Mouse (Mus musculus) cortical plate, adult 2 months (tissue): ENCODE results near the gene Gpa33. TPM values are rescaled to one million over a fixed set of nuclear protein-coding genes. Genes with fewer than 3 reads are reported as not detected.

Experiments used
- H3K27ac ChIP-seq: fragments of 200-500 bp; 2 replicates; pipeline ENCODE4 v1.5.1; 2012; ENCODE audit warnings: low read length, control low read depth, inconsistent platforms; ENCODE audit not compliant: insufficient read depth
- H3K4me1 ChIP-seq: fragments of 200-500 bp; 2 replicates; pipeline ENCODE4 v1.6.1; 2011; ENCODE audit warnings: low read length; ENCODE audit not compliant: control insufficient read depth, insufficient read depth
- H3K4me3 ChIP-seq: fragments of 200-500 bp; 2 replicates; pipeline ENCODE4 v1.5.1; 2011; ENCODE audit warnings: mild to moderate bottlenecking, low read length, control low read depth; ENCODE audit not compliant: insufficient read depth
- CTCF ChIP-seq: fragments of 200-500 bp; IDR thresholded peaks from 2 replicates; pipeline ENCODE4 v1.5.1; 2011; ENCODE audit warnings: mild to moderate bottlenecking, control low read depth, low read length; ENCODE audit not compliant: insufficient read depth; ENCODE audit errors: extremely low read depth
- POLR2A ChIP-seq: fragments of 200-500 bp; IDR thresholded peaks from 2 replicates; pipeline ENCODE4 v1.6.1; 2011; ENCODE audit warnings: mild to moderate bottlenecking, low read length, control low read depth; ENCODE audit not compliant: insufficient read depth; ENCODE audit errors: extremely low read depth
- polyA plus RNA-seq: library from polyadenylated mRNA; depleted of rRNA; stranded (reverse); fragments of >200 nt; gene quantifications from 2 replicates; pipeline ENCODE4 v1.2.3, GENCODE M21; 2012; rRNA removed

The Gpa33 gene
- polyA plus RNA-seq, 1 experiment, result not detected

- Histone ChIP-seq H3K27ac (no peak overlapping the region), H3K4me3 (no peak overlapping the region), H3K4me1 (no peaks in the 10 kb centered on the region)
- TF ChIP-seq POLR2A (no peak), CTCF (no peak)
These were observed 43.6 kb downstream of the Gpa33 start for GRCm38 (mm10) chr1:166173621-166174020.

- TF ChIP-seq POLR2A, result no peak
- 0 out of 2 replicates have a peak, but pooled peaks have one; percentile 11 for TF ChIP-seq CTCF
These were observed 51.5 kb downstream of the Gpa33 start for GRCm38 (mm10) chr1:166181510-166181909.

GRCm38 (mm10) chr1:166182952-166183627 lies 53.1 kb downstream of the Gpa33 start:
- Histone ChIP-seq H3K4me1 (peaks cover 6% of the 10 kb centered on the region), H3K4me3 (no peak overlapping the region), H3K27ac (no peak overlapping the region)
- TF ChIP-seq CTCF (no peak), POLR2A (no peak)

More at GRCm38 (mm10) chr1:166181510-166181909, 51.5 kb downstream of the Gpa33 start:
- Histone ChIP-seq H3K4me3 (no peak overlapping the region), H3K4me1 (peaks cover 6% of the 10 kb centered on the region), H3K27ac (no peak overlapping the region)

GRCm38 (mm10) chr1:166184391-166185229 lies 54.6 kb downstream of the Gpa33 start:
- H3K4me1 ChIP-seq, result peaks cover 6% of the 10 kb centered on the region
- peak overlapping the region; percentile 18 for H3K27ac ChIP-seq
- TF ChIP-seq POLR2A (no peak), CTCF (no peak)
- no peak overlapping the region for H3K4me3 ChIP-seq

GRCm38 (mm10) chr1:166185357-166185756 lies 55.3 kb downstream of the Gpa33 start:
- Histone ChIP-seq H3K27ac (peak overlapping the region; percentile 34; the same call in 1 of the 2 replicates), H3K4me1 (peaks cover 6% of the 10 kb centered on the region), H3K4me3 (no peak overlapping the region)
- TF ChIP-seq POLR2A (no peak), CTCF (no peak)

- TF ChIP-seq CTCF, result no peak
- TF ChIP-seq POLR2A, result no peak
- H3K4me1 ChIP-seq, result no peaks in the 10 kb centered on the region
- no peak overlapping the region for H3K27ac ChIP-seq
These were observed 59.8 kb downstream of the Gpa33 start for GRCm38 (mm10) chr1:166189821-166190220.

GRCm38 (mm10) chr1:166204171-166204570 lies 74.1 kb downstream of the Gpa33 start:
- H3K4me1 ChIP-seq, result no peaks in the 10 kb centered on the region
- H3K27ac ChIP-seq, result no peak overlapping the region
- no peak overlapping the region for H3K4me3 ChIP-seq
- TF ChIP-seq CTCF (no peak), POLR2A (no peak)

More at GRCm38 (mm10) chr1:166189821-166190220, 59.8 kb downstream of the Gpa33 start:
- H3K4me3 ChIP-seq, result no peak overlapping the region

- TF ChIP-seq POLR2A (no peak), CTCF (no peak)
- Histone ChIP-seq H3K4me1 (no peaks in the 10 kb centered on the region), H3K4me3 (no peak overlapping the region), H3K27ac (no peak overlapping the region)
These were observed 75.1 kb downstream of the Gpa33 start for GRCm38 (mm10) chr1:166205159-166205558.

GRCm38 (mm10) chr1:166209371-166209770 lies 79.3 kb downstream of the Gpa33 start:
- Histone ChIP-seq H3K27ac (no peak overlapping the region), H3K4me1 (no peaks in the 10 kb centered on the region), H3K4me3 (no peak overlapping the region)
- TF ChIP-seq POLR2A (no peak), CTCF (no peak)

- no peak for TF ChIP-seq POLR2A
- TF ChIP-seq CTCF, result peak; percentile 41
- no peak overlapping the region for H3K4me3 ChIP-seq
- H3K4me1 ChIP-seq, result no peaks in the 10 kb centered on the region
- H3K27ac ChIP-seq, result no peak overlapping the region
These were observed 84.1 kb downstream of the Gpa33 start for GRCm38 (mm10) chr1:166214181-166214580.

Other genes starting within 250 kb of the Gpa33 start
- gene Pou2f1, start 127.6 kb upstream of the Gpa33 start, polyA plus RNA-seq, result 7.4 and 7.7 TPM in 2 replicates
- gene Dusp27, start 2.3 kb upstream of the Gpa33 start, polyA plus RNA-seq, result 0.21 and 0.25 TPM in 2 replicates
- gene Mael, start 108.5 kb downstream of the Gpa33 start, polyA plus RNA-seq, result 0.06 TPM in 1 of 2 replicates, not detected in the other
- gene Ildr2, start 123.9 kb downstream of the Gpa33 start, polyA plus RNA-seq, result 27.8 and 28.9 TPM in 2 replicates
- gene Tada1, start 248.9 kb downstream of the Gpa33 start, polyA plus RNA-seq, result 42.5 and 43.2 TPM in 2 replicates